ENCODE assay signal across 8 mouse cellular contexts in genomic region chr17:84698727-84699126, GRCm38 (mm10). TPM values are rescaled to one million over a fixed set of nuclear protein-coding genes. Genes with fewer than 3 reads are reported as not detected.
DNase-seq lines count a peak whose midpoint lies in the region; ATAC-seq and TF ChIP-seq lines count a peak whose summit lies in the region.

No protein-coding gene starts in this region.

- H3K4me3 ChIP-seq in forebrain, embryonic 15.5 days = no peak overlapping the region
- H3K4me3 ChIP-seq in limb, embryonic 14.5 days (replicated peaks; ENCODE audit: low read length) = no peak overlapping the region
- H3K4me3 ChIP-seq in neural tube, embryonic 15.5 days (replicated peaks) = no peak overlapping the region

- H3K36me3 ChIP-seq in forebrain, embryonic 15.5 days = no peaks in the 10 kb centered on the region
- H3K36me3 ChIP-seq in limb, embryonic 14.5 days (ENCODE audit: control insufficient read depth, insufficient read depth, low read length) = no peaks in the 10 kb centered on the region
- H3K36me3 ChIP-seq in neural tube, embryonic 15.5 days = no peaks in the 10 kb centered on the region

- no peak overlapping the region for H3K27ac ChIP-seq in forebrain, embryonic 15.5 days (replicated peaks)
- no peak overlapping the region for H3K27ac ChIP-seq in limb, embryonic 14.5 days (replicated peaks; ENCODE audit: low read depth, low read length)
- H3K27ac ChIP-seq in neural tube, embryonic 15.5 days (replicated peaks) = no peak overlapping the region

- TF ChIP-seq POLR2A in limb, embryonic 14.5 days (IDR thresholded peaks at IDR 0.05; ENCODE audit: borderline replicate concordance, extremely low read depth, insufficient read depth, insufficient read length) = no peak

- H3K27me3 ChIP-seq in forebrain, embryonic 15.5 days = no peaks in the 10 kb centered on the region
- H3K27me3 ChIP-seq in limb, embryonic 14.5 days (ENCODE audit: control insufficient read depth, insufficient read depth, low read length) = no peaks in the 10 kb centered on the region
- peaks cover 5% of the 10 kb centered on the region; the same call in 1 of the 2 replicates for H3K27me3 ChIP-seq in neural tube, embryonic 15.5 days (replicated peaks)

- H3K9ac ChIP-seq in forebrain, embryonic 15.5 days (replicated peaks) = no peak overlapping the region
- no peak overlapping the region for H3K9ac ChIP-seq in limb, embryonic 14.5 days (ENCODE audit: low read depth, low read length, severe bottlenecking)
- H3K9ac ChIP-seq in neural tube, embryonic 15.5 days (replicated peaks) = no peak overlapping the region

- H3K9me3 ChIP-seq in forebrain, embryonic 15.5 days = no peaks in the 10 kb centered on the region
- H3K9me3 ChIP-seq in limb, embryonic 14.5 days (ENCODE audit: control insufficient read depth, low read length) = no peaks in the 10 kb centered on the region
- no peaks in the 10 kb centered on the region for H3K9me3 ChIP-seq in neural tube, embryonic 15.5 days (replicated peaks)

- H3K4me1 ChIP-seq in forebrain, embryonic 15.5 days = no peaks in the 10 kb centered on the region
- peaks cover 11% of the 10 kb centered on the region for H3K4me1 ChIP-seq in limb, embryonic 14.5 days (ENCODE audit: control insufficient read depth, insufficient read depth, low read length)
- peaks cover 21% of the 10 kb centered on the region for H3K4me1 ChIP-seq in neural tube, embryonic 15.5 days

- H3K4me2 ChIP-seq in forebrain, embryonic 15.5 days (replicated peaks) = no peak overlapping the region
- H3K4me2 ChIP-seq in limb, embryonic 14.5 days (replicated peaks; ENCODE audit: low read depth, low read length, severe bottlenecking) = no peak overlapping the region
- H3K4me2 ChIP-seq in neural tube, embryonic 15.5 days = no peak overlapping the region

- peak; percentile 51 for DNase-seq in urinary bladder, postnatal 14 days (ENCODE audit: low spot score)
- DNase-seq in urinary bladder, postnatal 10 days (ENCODE audit: low spot score) = no peak
- peak; percentile 39 for DNase-seq in cerebellum, adult 11 months
- peak; percentile 50 to 65 for DNase-seq in kidney, adult 8-10 months
- peak; percentile 67 for DNase-seq in limb, embryonic 14.5 days (ENCODE audit: low spot score)
- peak; percentile 37 for DNase-seq in thymus, postnatal 25 days

- peak; percentile 45 for ATAC-seq in forebrain, embryonic 15.5 days (replicated peaks)
- ATAC-seq in limb, embryonic 14.5 days (ENCODE audit: low FRiP score, low read depth) = peak; percentile 62; the same call in 1 of the 2 replicates
- peak; percentile 65; the same call in 1 of the 2 replicates for ATAC-seq in neural tube, embryonic 15.5 days (ENCODE audit: low FRiP score)

- 27% methylated on average over 5 of the region's 5 CpGs for WGBS in forebrain, embryonic 15.5 days
- WGBS in limb, embryonic 14.5 days = 25% methylated on average over 5 of the region's 5 CpGs
- WGBS in neural tube, embryonic 15.5 days = 30% methylated on average over 5 of the region's 5 CpGs

RNA-seq across cellular contexts. Expression of gene Abcg5, which starts 15.9 kb away (rescaled TPM):
- polyA plus RNA-seq in forebrain, embryonic 15.5 days (2015; fragmentation: Nextera tagmentation; extraction: Ambion mirVana) = 2.0 and 3.1 TPM in 2 replicates
- polyA plus RNA-seq in limb, embryonic 14.5 days (2012; rRNA removed) = 1.7 and 2.6 TPM in 2 replicates
- 1.3 and 2.3 TPM in 2 replicates for polyA plus RNA-seq in limb, embryonic 14.5 days (2014; fragmentation: Nextera tagmentation; extraction: Ambion mirVana)
- 0.93 and 0.95 TPM in 2 replicates for polyA plus RNA-seq in neural tube, embryonic 15.5 days (2015; fragmentation: Nextera tagmentation; extraction: Ambion mirVana)

RNA-seq across cellular contexts. Expression of gene Abcg8, which starts 22.6 kb away (rescaled TPM):
- 0.20 and 0.22 TPM in 2 replicates for polyA plus RNA-seq in forebrain, embryonic 15.5 days (2015; fragmentation: Nextera tagmentation; extraction: Ambion mirVana)
- polyA plus RNA-seq in limb, embryonic 14.5 days (2012; rRNA removed) = 0.16 and 0.27 TPM in 2 replicates
- polyA plus RNA-seq in limb, embryonic 14.5 days (2014; fragmentation: Nextera tagmentation; extraction: Ambion mirVana) = 0.18 TPM in 1 of 2 replicates, not detected in the other
- 0.08 TPM in 1 of 2 replicates, not detected in the other for polyA plus RNA-seq in neural tube, embryonic 15.5 days (2015; fragmentation: Nextera tagmentation; extraction: Ambion mirVana)
